Mouse (Mus musculus) cortical plate, adult 2 months (tissue): Measurements from ENCODE around the gene Plcb2. TPM values are rescaled to one million over a fixed set of nuclear protein-coding genes. Genes with fewer than 3 reads are reported as not detected.

ENCODE experiments used
- H3K27ac ChIP-seq: fragments of 200-500 bp; 2 replicates; pipeline ENCODE4 v1.5.1; 2012; ENCODE audit warnings: low read length, control low read depth, inconsistent platforms; ENCODE audit not compliant: insufficient read depth
- H3K4me1 ChIP-seq: fragments of 200-500 bp; 2 replicates; pipeline ENCODE4 v1.6.1; 2011; ENCODE audit warnings: low read length; ENCODE audit not compliant: control insufficient read depth, insufficient read depth
- H3K4me3 ChIP-seq: fragments of 200-500 bp; 2 replicates; pipeline ENCODE4 v1.5.1; 2011; ENCODE audit warnings: mild to moderate bottlenecking, low read length, control low read depth; ENCODE audit not compliant: insufficient read depth
- CTCF ChIP-seq: fragments of 200-500 bp; IDR thresholded peaks from 2 replicates; pipeline ENCODE4 v1.5.1; 2011; ENCODE audit warnings: mild to moderate bottlenecking, control low read depth, low read length; ENCODE audit not compliant: insufficient read depth; ENCODE audit errors: extremely low read depth
- POLR2A ChIP-seq: fragments of 200-500 bp; IDR thresholded peaks from 2 replicates; pipeline ENCODE4 v1.6.1; 2011; ENCODE audit warnings: mild to moderate bottlenecking, low read length, control low read depth; ENCODE audit not compliant: insufficient read depth; ENCODE audit errors: extremely low read depth
- polyA plus RNA-seq: library from polyadenylated mRNA; depleted of rRNA; stranded (reverse); fragments of >200 nt; gene quantifications from 2 replicates; pipeline ENCODE4 v1.2.3, GENCODE M21; 2012

The Plcb2 gene
- polyA plus RNA-seq, 1 experiment, result 2.9 TPM

DNA sequence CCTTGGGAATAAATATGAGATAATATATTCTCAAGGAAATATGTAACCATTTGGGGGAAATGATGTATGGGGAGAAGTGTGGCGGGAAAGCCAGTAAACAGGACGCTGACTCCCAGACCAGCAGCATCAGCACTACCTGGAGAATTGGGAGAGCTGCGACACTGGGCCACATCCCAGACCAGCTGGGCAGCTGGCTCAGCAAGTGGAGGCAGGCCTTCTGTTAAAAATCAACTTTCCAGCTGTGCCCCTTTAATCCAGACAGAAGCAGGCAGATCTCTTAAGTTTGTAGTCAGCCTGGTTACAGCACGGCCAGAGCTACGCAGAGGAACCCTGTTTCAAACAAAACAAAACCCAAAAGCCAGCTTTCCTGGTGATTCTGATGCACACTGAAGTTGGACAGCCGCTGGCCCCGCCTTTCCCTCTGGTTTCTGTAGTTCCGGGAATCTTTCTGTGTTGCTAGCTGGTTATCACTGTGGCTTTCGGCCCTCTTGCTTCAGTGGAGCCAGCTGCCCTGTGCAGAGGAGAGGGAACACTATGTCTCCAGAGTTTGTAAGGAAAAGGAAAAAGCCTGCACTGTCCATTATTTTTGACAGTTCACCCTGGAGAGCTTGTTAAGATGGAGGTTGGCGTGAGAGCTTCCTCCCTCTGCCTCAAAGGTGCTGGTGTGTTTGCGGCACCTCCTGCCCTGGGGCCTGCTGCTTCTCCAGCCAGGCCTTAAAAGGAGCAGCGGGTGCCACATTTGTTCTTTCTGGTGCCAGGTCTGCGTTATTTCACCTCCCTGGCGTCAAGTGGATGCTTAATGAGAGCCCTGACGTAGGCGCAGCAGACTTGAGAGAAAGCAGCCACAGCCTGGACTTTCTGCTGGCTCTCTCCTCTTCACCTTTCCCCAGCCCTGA is 23.9 kb upstream of the Plcb2 start:
- no peak overlapping the region for H3K27ac ChIP-seq
- H3K4me1 ChIP-seq, result peaks cover 9% of the 10 kb centered on the region
- no peak for TF ChIP-seq CTCF
- no peak for TF ChIP-seq POLR2A
- H3K4me3 ChIP-seq, result no peak overlapping the region

DNA sequence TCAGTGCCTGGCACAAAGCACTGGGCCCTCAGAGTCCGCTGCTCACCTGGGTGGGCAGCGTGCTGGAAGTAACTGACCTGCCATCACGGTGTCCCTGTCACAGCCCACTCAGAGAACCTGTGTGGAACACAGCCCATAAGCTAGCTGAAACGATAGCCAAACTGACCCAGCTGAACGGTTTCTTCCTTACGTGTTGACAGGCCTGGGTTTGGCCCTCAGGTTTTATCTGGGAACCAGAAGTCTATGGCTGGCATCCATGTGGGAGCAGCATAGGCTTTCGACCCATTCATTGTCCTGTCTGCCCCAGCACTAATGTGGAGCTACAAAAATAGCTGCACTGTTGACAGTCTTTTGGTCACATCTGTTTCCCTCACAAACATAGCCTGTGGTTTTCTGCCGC is 22.2 kb upstream of the Plcb2 start:
- Histone ChIP-seq H3K4me3 (no peak overlapping the region), H3K27ac (no peak overlapping the region), H3K4me1 (peaks cover 9% of the 10 kb centered on the region)
- TF ChIP-seq POLR2A (no peak), CTCF (no peak)

DNA sequence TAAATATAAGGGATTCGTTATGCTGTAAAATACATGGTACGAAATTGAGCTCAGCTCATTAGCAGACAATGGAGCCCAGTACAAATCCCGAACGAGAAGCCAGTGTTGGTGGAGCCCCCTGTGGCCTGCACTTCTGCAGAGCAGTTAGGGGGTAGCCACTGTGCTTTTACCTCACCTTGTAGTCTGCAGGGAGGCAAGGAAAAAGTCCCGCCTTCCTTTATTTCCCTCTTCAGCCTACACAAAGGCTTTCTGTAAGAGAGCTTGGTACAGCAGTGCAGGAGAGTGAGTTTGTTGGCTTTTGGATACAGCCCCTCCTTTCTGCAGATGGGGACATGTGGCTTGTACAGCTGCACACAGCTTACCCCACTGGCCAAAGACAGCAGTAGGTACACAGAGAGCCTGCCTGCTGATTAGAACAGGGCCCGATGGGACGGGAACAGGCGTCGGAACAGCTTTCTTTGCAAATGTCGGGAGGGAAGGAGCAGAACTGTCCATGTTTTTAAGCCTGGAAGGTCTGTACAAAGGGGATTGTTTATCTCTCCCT is 21.2 kb upstream of the Plcb2 start:
- H3K4me3 ChIP-seq, result no peak overlapping the region
- H3K4me1 ChIP-seq, result peaks cover 12% of the 10 kb centered on the region
- TF ChIP-seq POLR2A, result no peak
- no peak for TF ChIP-seq CTCF
- no peak overlapping the region for H3K27ac ChIP-seq

DNA sequence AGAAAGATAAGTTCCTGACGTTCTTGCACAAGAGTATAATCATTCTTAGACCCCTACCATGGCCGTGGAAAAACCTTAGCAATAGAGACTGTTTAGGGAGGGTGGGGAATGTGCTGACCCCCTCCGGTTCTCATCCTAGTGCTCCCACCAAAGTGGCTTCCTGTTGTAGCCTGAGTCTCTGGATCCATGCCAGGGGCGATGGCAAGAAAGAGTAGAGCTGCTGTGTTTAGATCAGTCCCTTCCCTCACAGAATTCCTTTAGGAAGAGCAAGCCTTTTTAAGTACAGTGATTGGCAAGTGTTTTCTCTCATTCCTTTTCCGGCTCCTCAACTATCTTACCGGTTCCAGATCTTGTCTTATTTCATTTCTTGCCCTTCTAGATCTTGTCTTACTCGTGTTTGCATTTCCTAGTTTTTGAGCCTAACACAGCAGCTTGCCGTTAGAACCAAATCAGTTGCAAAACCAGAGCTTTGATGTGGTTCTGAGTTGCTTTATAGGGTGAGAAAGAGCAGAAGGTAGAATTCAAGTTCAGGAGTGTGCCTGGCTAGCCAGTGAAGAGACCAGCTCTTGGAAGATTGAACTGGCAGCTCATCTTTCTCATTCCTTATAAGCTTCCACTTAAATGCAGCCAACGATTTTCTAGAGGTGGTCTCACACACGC is 19.2 kb upstream of the Plcb2 start:
- peaks cover 12% of the 10 kb centered on the region for H3K4me1 ChIP-seq
- TF ChIP-seq CTCF, result no peak
- no peak for TF ChIP-seq POLR2A
- peak overlapping the region; percentile 94 for H3K4me3 ChIP-seq
- H3K27ac ChIP-seq, result no peak overlapping the region

DNA sequence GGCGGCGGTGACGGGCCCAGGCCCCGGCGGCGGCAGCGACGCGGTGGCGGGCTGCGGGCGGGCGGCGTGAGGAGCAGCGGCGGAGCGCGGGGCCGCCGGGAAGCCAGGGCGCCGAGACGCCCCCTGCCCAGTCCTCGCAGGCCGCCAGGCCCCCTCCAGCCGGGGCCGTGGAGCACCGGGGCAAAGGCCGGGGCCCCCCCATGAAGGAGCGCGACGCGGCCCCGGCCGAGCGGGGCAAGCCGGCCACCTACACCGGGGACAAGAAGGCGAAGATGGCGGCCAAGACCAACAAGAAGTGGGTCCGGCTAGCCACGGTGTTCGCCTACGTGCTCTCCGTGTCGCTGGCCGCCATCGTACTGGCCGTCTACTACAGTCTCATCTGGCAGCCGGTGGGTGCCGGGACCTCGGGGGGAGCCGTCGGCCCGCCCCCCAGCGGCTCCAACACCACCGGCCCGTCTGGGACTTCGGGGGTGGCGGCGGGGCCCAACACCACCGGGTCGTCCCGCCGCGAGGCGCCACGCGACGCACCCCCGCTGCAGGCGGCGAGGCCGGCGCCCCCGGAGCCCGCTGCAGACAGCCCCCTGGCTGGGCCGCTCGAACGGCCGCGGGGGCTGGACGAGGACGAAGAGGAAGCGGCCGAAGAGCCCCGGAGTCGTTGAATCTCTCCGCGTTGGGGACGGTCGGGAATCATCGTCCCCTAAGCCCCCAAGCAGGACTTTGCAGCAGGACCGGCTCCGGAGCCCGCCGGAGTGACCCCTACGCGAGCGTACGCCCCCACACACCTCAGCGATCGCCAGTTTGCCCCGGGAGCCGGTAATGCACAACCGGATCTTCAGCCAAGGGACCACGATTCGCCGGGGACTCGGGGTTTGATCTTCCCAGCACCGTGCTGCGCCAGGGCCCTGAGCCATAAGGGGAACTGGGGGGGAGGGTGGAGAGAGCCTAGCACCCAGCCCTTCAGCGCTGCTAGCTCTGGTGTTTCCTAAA is 18.0 kb upstream of the Plcb2 start:
- Histone ChIP-seq H3K4me1 (peaks cover 12% of the 10 kb centered on the region), H3K4me3 (peak overlapping the region; percentile 94), H3K27ac (0 out of 2 replicates have a peak overlapping the region, but pooled peaks have one; percentile 51)
- no peak for TF ChIP-seq CTCF
- TF ChIP-seq POLR2A, result no peak

DNA sequence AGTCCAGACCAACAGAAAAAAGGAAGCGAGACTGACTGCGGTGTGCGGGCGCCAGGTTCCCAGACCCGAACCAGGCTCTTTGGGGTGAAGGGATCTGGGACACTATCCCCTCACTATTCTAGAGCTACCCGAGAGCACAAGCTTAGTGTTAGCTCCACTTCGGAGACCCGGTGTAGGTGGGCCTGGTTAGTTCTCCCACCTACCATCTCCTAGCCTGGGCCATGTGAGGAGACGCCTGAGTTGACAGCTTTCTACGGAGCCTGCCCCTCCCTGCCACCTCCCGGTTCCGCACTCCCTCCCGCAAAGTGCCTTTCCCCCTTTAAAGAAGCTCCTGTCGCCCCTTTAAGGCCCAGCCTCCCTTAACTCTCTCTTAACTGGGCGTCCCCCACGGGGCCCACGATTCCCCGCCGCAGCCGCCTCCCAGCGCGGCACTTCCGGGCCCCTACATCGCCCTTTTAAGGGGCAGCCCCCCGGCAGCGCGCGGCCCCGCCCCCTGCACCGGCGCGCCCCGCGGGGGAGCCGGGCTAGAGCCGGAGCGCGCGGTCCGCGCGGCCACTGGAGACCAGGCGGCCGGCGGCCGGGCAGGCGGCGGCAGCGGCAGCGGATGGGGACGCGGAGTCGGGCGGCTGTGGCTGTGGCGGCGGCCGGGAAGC is 17.1 kb upstream of the Plcb2 start, which contains the start of gene Inafm2:
Gene Inafm2 (plus strand): TSS at position 527 of the 653 bp plus-strand sequence.
- Histone ChIP-seq H3K4me1 (peaks cover 12% of the 10 kb centered on the region), H3K4me3 (peak within 1 kb of the TSS; percentile 94), H3K27ac (0 out of 2 replicates have a peak within 1 kb of the TSS, but pooled peaks have one; percentile 51)
- TF ChIP-seq POLR2A (no peak), CTCF (no peak)

DNA sequence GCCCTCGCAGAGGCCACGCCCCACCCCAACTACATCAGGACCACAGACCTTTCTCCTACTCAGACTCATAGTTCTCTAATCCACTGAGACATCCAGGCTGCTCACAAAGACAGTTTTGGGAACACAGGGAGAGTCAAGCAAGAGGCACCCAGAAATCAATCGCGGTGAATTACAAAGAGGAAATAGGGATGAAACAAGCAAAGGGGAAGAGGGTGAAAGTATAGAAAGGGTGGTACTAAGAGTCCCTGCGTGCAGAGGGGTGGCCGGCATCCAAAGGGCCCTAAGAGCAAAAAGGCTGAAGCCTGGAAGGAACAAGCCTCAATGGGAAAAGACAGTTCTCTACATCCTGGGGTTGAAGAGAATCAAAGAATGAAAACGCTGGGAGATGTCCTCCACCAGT is 16.4 kb upstream of the Plcb2 start:
- TF ChIP-seq POLR2A, result no peak
- TF ChIP-seq CTCF, result no peak
- H3K4me1 ChIP-seq, result peaks cover 12% of the 10 kb centered on the region
- H3K4me3 ChIP-seq, result no peak overlapping the region
- H3K27ac ChIP-seq, result no peak overlapping the region

DNA sequence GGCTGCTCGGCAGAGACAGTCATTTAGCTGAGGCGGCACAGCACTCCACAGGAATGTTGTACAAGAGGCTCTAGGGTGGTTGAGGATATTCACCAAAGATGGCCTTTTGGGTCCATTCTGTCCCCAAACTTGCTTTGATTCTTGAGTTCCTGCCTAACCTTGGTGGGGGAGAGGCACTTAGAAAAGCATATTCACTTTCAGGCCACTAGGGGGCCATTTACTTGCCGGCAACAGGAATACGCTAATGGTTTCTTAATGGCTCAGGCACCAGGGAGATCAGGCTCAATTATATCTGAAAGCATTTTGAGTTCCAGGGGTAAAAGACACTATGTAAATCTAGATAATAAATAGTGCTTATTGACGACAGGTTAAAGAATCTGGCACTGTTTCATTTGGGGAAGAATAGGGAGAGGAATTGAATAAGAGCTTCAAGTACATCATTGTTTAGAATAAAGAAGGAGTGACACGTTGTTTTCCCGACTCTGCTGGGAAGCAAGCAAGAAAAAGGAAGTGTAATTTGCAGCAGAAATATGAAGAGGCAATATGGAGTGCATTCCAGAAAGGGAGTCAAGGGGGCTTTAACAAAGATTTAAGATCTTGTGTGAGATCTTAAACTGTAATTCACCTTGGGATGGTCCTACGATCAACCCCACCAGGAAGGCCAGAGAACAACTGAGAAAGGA is 15.2 kb upstream of the Plcb2 start:
- no peak overlapping the region for H3K4me3 ChIP-seq
- peaks cover 8% of the 10 kb centered on the region for H3K4me1 ChIP-seq
- TF ChIP-seq CTCF (peak; percentile 73), POLR2A (no peak)
- H3K27ac ChIP-seq, result no peak overlapping the region
